Mouse (Mus musculus) adrenal gland, adult 2 months (tissue): ENCODE measurements around the gene Myo18b. TPM values are rescaled to one million over a fixed set of nuclear protein-coding genes. Genes with fewer than 3 reads are reported as not detected.

Experiments
- DNase-seq: peaks from one replicate; pipeline ENCODE4 v3.0.0; 2021
- polyA plus RNA-seq: library from polyadenylated mRNA; depleted of rRNA; stranded (reverse); fragments of >200 nt; gene quantifications from 2 replicates; pipeline ENCODE4 v1.2.3, GENCODE M21; 2012
- total RNA-seq, 2 experiments: library from RNA; stranded (reverse); gene quantifications; 2 replicates each; pipeline ENCODE4 v1.2.3; 2021

Myo18b gene
- total and polyA plus RNA-seq, 3 experiments, result 0.09 to 0.12 TPM; not detected in 1

- DNase-seq, result no peak
Measured at GRCm38 (mm10) chr5:112877391-112878115, 18.6 kb downstream of the Myo18b start.

- peak; percentile 47 for DNase-seq
Measured at GRCm38 (mm10) chr5:112876846-112877390, 19.2 kb downstream of the Myo18b start.

GRCm38 (mm10) chr5:112872999-112873398 is 23.2 kb downstream of the Myo18b start:
- no peak for DNase-seq

- DNase-seq, result peak; percentile 50
Measured at GRCm38 (mm10) chr5:112870729-112871128, 25.4 kb downstream of the Myo18b start.

GRCm38 (mm10) chr5:112868620-112869019 is 27.5 kb downstream of the Myo18b start:
- no peak for DNase-seq

- peak; percentile 25 for DNase-seq
Measured at GRCm38 (mm10) chr5:112864719-112865367, 31.3 kb downstream of the Myo18b start.

- DNase-seq, result peak; percentile 80
Measured at GRCm38 (mm10) chr5:112859379-112860035, 36.7 kb downstream of the Myo18b start.

GRCm38 (mm10) chr5:112853179-112853578 is 43.0 kb downstream of the Myo18b start:
- peak; percentile 12 for DNase-seq

GRCm38 (mm10) chr5:112851389-112851788 is 44.8 kb downstream of the Myo18b start:
- no peak for DNase-seq

- DNase-seq, result peak; percentile 56
Measured at GRCm38 (mm10) chr5:112848586-112849280, 47.4 kb downstream of the Myo18b start.

- DNase-seq, result no peak
Measured at GRCm38 (mm10) chr5:112847985-112848542, 48.1 kb downstream of the Myo18b start.

- DNase-seq, result no peak
Measured at GRCm38 (mm10) chr5:112846146-112846545, 50.0 kb downstream of the Myo18b start.

GRCm38 (mm10) chr5:112844460-112844859 is 51.7 kb downstream of the Myo18b start:
- no peak for DNase-seq

- no peak for DNase-seq
Measured at GRCm38 (mm10) chr5:112843676-112844257, 52.4 kb downstream of the Myo18b start.

GRCm38 (mm10) chr5:112842696-112843095 is 53.5 kb downstream of the Myo18b start:
- DNase-seq, result no peak

- DNase-seq, result no peak
Measured at GRCm38 (mm10) chr5:112841850-112842249, 54.3 kb downstream of the Myo18b start.

GRCm38 (mm10) chr5:112834896-112835295 is 61.3 kb downstream of the Myo18b start:
- no peak for DNase-seq

- no peak for DNase-seq
Measured at GRCm38 (mm10) chr5:112833866-112834265, 62.3 kb downstream of the Myo18b start.

GRCm38 (mm10) chr5:112825091-112825794 is 70.9 kb downstream of the Myo18b start:
- DNase-seq, result no peak

- peak; percentile 12 for DNase-seq
Measured at GRCm38 (mm10) chr5:112824376-112824775, 71.8 kb downstream of the Myo18b start.

GRCm38 (mm10) chr5:112822426-112822825 is 73.7 kb downstream of the Myo18b start:
- DNase-seq, result no peak
